Mouse (Mus musculus) liver, adult (tissue): ENCODE results near the gene Mocs2.

Experiments
- GATA4 ChIP-seq: IDR thresholded peaks from 2 replicates; pipeline ENCODE4 v1.6.1; 2014; ENCODE audit warnings: mild to moderate bottlenecking, low read length; ENCODE audit not compliant: insufficient replicate concordance

Gene Mocs2

DNA sequence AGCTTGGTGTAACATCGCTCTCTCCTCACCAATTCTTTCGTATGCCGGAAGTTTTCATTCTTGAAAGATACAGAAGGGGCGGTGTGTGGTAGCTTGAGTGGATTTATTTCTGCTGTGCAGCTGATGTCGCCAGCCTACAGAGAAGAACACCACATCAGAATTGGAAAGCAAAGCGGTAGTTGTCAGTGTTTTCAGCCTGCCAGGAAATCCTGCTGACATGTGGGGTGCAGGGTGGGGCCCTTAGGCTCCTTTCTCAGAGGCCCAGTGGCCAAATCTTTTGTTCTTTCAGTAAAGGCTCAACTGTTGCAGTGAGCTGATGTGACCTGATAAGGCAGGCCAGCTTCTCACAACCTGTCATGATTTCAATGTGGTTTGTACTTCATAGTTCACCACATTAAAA, 27.8 kb downstream of the Mocs2 start:
- no peak for TF ChIP-seq GATA4

GRCm38 (mm10) chr13:114848945-114849344, 30.9 kb downstream of the Mocs2 start:
- no peak for TF ChIP-seq GATA4

- TF ChIP-seq GATA4: no peak
These were observed 34.5 kb downstream of the Mocs2 start for GRCm38 (mm10) chr13:114852264-114853111.

GRCm38 (mm10) chr13:114853152-114853551, 35.1 kb downstream of the Mocs2 start:
- peak; percentile 53; the same call in 1 of the 2 replicates for TF ChIP-seq GATA4

DNA sequence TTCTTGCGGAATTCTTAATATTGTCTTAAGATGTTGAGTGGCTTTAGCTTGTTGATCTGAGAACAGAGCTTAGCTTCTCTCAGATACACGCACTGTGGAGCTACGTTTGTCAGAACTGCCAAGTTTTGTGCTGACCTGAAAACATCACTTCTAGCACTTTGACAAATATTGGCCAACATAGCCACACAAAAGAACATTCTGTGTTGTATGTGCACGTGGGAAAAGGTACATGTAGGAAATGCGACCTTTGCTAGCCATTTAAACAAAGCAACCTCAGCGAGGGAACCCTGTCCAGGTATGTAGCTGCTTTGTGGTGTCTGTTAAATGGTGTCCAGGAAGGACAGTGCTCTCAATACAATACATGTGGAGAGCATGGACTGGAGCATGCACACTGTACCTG, 36.0 kb downstream of the Mocs2 start:
- no peak for TF ChIP-seq GATA4

- no peak for TF ChIP-seq GATA4
These were observed 36.4 kb downstream of the Mocs2 start for GRCm38 (mm10) chr13:114854428-114854827.

- TF ChIP-seq GATA4: no peak
These were observed 37.7 kb downstream of the Mocs2 start for GRCm38 (mm10) chr13:114855573-114856268.

DNA sequence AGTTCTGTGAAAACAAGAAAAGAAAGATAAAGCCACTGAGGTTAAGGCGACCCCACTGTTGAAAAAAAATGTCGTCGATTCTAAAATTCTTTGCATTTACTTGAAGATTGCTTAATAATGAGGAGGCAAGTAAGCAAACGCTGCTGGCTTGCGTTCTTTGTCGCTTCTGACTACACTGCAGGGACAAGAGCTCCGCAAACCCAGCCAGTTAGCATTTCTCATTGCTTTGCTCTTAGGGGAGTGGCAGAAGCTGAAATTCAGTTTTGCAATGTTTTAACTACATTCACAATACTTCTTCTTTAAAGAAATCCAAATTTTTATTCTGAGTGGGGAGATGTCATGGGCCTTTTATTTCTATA, 38.2 kb downstream of the Mocs2 start:
- no peak for TF ChIP-seq GATA4

- no peak for TF ChIP-seq GATA4
These were observed 39.5 kb downstream of the Mocs2 start for GRCm38 (mm10) chr13:114857525-114857924.

GRCm38 (mm10) chr13:114874738-114875137, 56.7 kb downstream of the Mocs2 start:
- TF ChIP-seq GATA4: no peak

- no peak for TF ChIP-seq GATA4
These were observed 58.0 kb downstream of the Mocs2 start for GRCm38 (mm10) chr13:114876005-114876520.

GRCm38 (mm10) chr13:114878667-114879066, 60.6 kb downstream of the Mocs2 start:
- no peak for TF ChIP-seq GATA4
